Mouse (Mus musculus): ENCODE results near the gene Tm7sf2. TPM values are rescaled to one million over a fixed set of nuclear protein-coding genes. Genes with fewer than 3 reads are reported as not detected.

The Tm7sf2 gene
- polyA plus RNA-seq, 1 experiment from 2014 or later = 51.6 TPM

- H3K4me1 ChIP-seq (replicated peaks) = no peaks in the 10 kb centered on the region
- no peak for ATAC-seq (ENCODE audit: low FRiP score)
These were observed 37.5 kb downstream of the Tm7sf2 start for GRCm38 (mm10) chr19:6030520-6031280.

GRCm38 (mm10) chr19:6029426-6029825 is 38.7 kb downstream of the Tm7sf2 start:
- Histone ChIP-seq H3K27me3 (no peaks in the 10 kb centered on the region), H3K4me3 (no peak overlapping the region), H3K27ac (no peak overlapping the region), H3K9me3 (no peaks in the 10 kb centered on the region), H3K9ac (no peak overlapping the region), H3K36me3 (no peaks in the 10 kb centered on the region), H3K4me2 (no peak overlapping the region), H3K4me1 (replicated peaks) (no peaks in the 10 kb centered on the region)
- no peak for ATAC-seq (ENCODE audit: low FRiP score)
- WGBS = 81% methylated on average over 9 of the region's 9 CpGs

More at GRCm38 (mm10) chr19:6030520-6031280, 37.5 kb downstream of the Tm7sf2 start:
- H3K27ac ChIP-seq = no peak overlapping the region
- H3K36me3 ChIP-seq = no peaks in the 10 kb centered on the region
- H3K4me2 ChIP-seq = no peak overlapping the region
- H3K27me3 ChIP-seq = no peaks in the 10 kb centered on the region
- H3K9ac ChIP-seq = no peak overlapping the region
- no peaks in the 10 kb centered on the region for H3K9me3 ChIP-seq
- H3K4me3 ChIP-seq = no peak overlapping the region
- WGBS = 77% methylated on average over 14 of the region's 14 CpGs

GRCm38 (mm10) chr19:6028991-6029390 is 39.2 kb downstream of the Tm7sf2 start:
- Histone ChIP-seq H3K4me2 (no peak overlapping the region), H3K36me3 (no peaks in the 10 kb centered on the region), H3K27ac (no peak overlapping the region), H3K4me3 (no peak overlapping the region), H3K4me1 (replicated peaks) (no peaks in the 10 kb centered on the region), H3K9ac (no peak overlapping the region), H3K9me3 (no peaks in the 10 kb centered on the region), H3K27me3 (no peaks in the 10 kb centered on the region)
- no peak for ATAC-seq (ENCODE audit: low FRiP score)
- WGBS = 86% methylated on average over 6 of the region's 6 CpGs

- WGBS = 86% methylated on average over 7 of the region's 7 CpGs
- Histone ChIP-seq H3K9ac (no peak overlapping the region), H3K27me3 (no peaks in the 10 kb centered on the region), H3K9me3 (no peaks in the 10 kb centered on the region), H3K4me1 (replicated peaks) (no peaks in the 10 kb centered on the region), H3K4me2 (no peak overlapping the region), H3K4me3 (no peak overlapping the region), H3K27ac (no peak overlapping the region), H3K36me3 (no peaks in the 10 kb centered on the region)
- no peak for ATAC-seq (ENCODE audit: low FRiP score)
These were observed 44.2 kb downstream of the Tm7sf2 start for GRCm38 (mm10) chr19:6023930-6024329.

- H3K4me3 ChIP-seq = no peak overlapping the region
These were observed 45.1 kb downstream of the Tm7sf2 start for GRCm38 (mm10) chr19:6023059-6023458.

GRCm38 (mm10) chr19:6020276-6020675 is 47.9 kb downstream of the Tm7sf2 start:
- H3K4me3 ChIP-seq = no peak overlapping the region
- no peak overlapping the region for H3K9ac ChIP-seq
- no peak overlapping the region for H3K4me2 ChIP-seq
- WGBS = 62% methylated on average over 3 of the region's 3 CpGs
- no peak for ATAC-seq (ENCODE audit: low FRiP score)
- no peaks in the 10 kb centered on the region for H3K9me3 ChIP-seq
- H3K27me3 ChIP-seq = peaks cover 24% of the 10 kb centered on the region
- no peak overlapping the region for H3K27ac ChIP-seq
- peaks cover 12% of the 10 kb centered on the region for H3K4me1 ChIP-seq (replicated peaks)
- no peaks in the 10 kb centered on the region for H3K36me3 ChIP-seq

More at GRCm38 (mm10) chr19:6023059-6023458, 45.1 kb downstream of the Tm7sf2 start:
- no peaks in the 10 kb centered on the region for H3K36me3 ChIP-seq
- H3K9ac ChIP-seq = no peak overlapping the region
- 71% methylated on average over 8 of the region's 8 CpGs for WGBS
- no peak overlapping the region for H3K4me2 ChIP-seq
- H3K27me3 ChIP-seq = no peaks in the 10 kb centered on the region
- H3K4me1 ChIP-seq (replicated peaks) = no peaks in the 10 kb centered on the region
- no peak for ATAC-seq (ENCODE audit: low FRiP score)
- no peak overlapping the region for H3K27ac ChIP-seq
- H3K9me3 ChIP-seq = no peaks in the 10 kb centered on the region

- Histone ChIP-seq H3K9ac (no peak overlapping the region), H3K27me3 (peaks cover 43% of the 10 kb centered on the region), H3K36me3 (no peaks in the 10 kb centered on the region), H3K4me3 (no peak overlapping the region), H3K27ac (no peak overlapping the region), H3K9me3 (no peaks in the 10 kb centered on the region), H3K4me1 (replicated peaks) (peaks cover 22% of the 10 kb centered on the region), H3K4me2 (no peak overlapping the region)
- no peak for ATAC-seq (ENCODE audit: low FRiP score)
- WGBS = 31% methylated on average over 15 of the region's 15 CpGs
These were observed 49.8 kb downstream of the Tm7sf2 start for GRCm38 (mm10) chr19:6018142-6019089.

GRCm38 (mm10) chr19:6016532-6016931 is 51.6 kb downstream of the Tm7sf2 start:
- H3K9me3 ChIP-seq = no peaks in the 10 kb centered on the region
- H3K27ac ChIP-seq = no peak overlapping the region
- H3K9ac ChIP-seq = 0 out of 2 replicates have a peak overlapping the region, but pooled peaks have one; percentile 6
- peaks cover 46% of the 10 kb centered on the region for H3K27me3 ChIP-seq
- H3K4me3 ChIP-seq = no peak overlapping the region
- peaks cover 22% of the 10 kb centered on the region for H3K4me1 ChIP-seq (replicated peaks)
- no peak for ATAC-seq (ENCODE audit: low FRiP score)
- H3K4me2 ChIP-seq = no peak overlapping the region
- no peaks in the 10 kb centered on the region for H3K36me3 ChIP-seq
- 47% methylated on average over 7 of the region's 7 CpGs for WGBS

GRCm38 (mm10) chr19:6015511-6016315 is 52.5 kb downstream of the Tm7sf2 start, which contains the start of gene Capn1:
Gene Capn1, minus strand, starts transcription at chr19:6015897.
- H3K27ac ChIP-seq = no peak within 1 kb of the TSS
- WGBS = 3% methylated on average over 38 of the region's 40 CpGs
- peaks cover 46% of the 10 kb centered on the region for H3K27me3 ChIP-seq
- peaks cover 22% of the 10 kb centered on the region for H3K4me1 ChIP-seq (replicated peaks)
- no peaks in the 10 kb centered on the region for H3K9me3 ChIP-seq
- ATAC-seq (ENCODE audit: low FRiP score) = peak; percentile 77
- H3K4me3 ChIP-seq = peak within 1 kb of the TSS; percentile 50
- H3K9ac ChIP-seq = peak within 1 kb of the TSS; percentile 76
- peak within 1 kb of the TSS; percentile 80 for H3K4me2 ChIP-seq
- H3K36me3 ChIP-seq = no peaks in the 10 kb centered on the region

GRCm38 (mm10) chr19:6014991-6015510 is 53.1 kb downstream of the Tm7sf2 start:
- H3K9me3 ChIP-seq = no peaks in the 10 kb centered on the region
- no peak overlapping the region for H3K27ac ChIP-seq
- peak overlapping the region; percentile 50 for H3K4me3 ChIP-seq
- no peaks in the 10 kb centered on the region for H3K36me3 ChIP-seq
- ATAC-seq (ENCODE audit: low FRiP score) = peak; percentile 63
- under 1% methylated on average over 18 of the region's 18 CpGs for WGBS
- H3K9ac ChIP-seq = peak overlapping the region; percentile 76
- H3K4me1 ChIP-seq (replicated peaks) = peaks cover 22% of the 10 kb centered on the region
- H3K4me2 ChIP-seq = peak overlapping the region; percentile 80
- peaks cover 46% of the 10 kb centered on the region for H3K27me3 ChIP-seq

GRCm38 (mm10) chr19:6013691-6014090 is 54.5 kb downstream of the Tm7sf2 start:
- no peak overlapping the region for H3K27ac ChIP-seq
- H3K9ac ChIP-seq = no peak overlapping the region

More at GRCm38 (mm10) chr19:6013691-6014090, 54.5 kb downstream of the Tm7sf2 start:
- peaks cover 46% of the 10 kb centered on the region for H3K27me3 ChIP-seq
- H3K4me1 ChIP-seq (replicated peaks) = peaks cover 22% of the 10 kb centered on the region
- H3K4me2 ChIP-seq = no peak overlapping the region
- no peaks in the 10 kb centered on the region for H3K9me3 ChIP-seq
- ATAC-seq (ENCODE audit: low FRiP score) = no peak
- WGBS = 89% methylated on average over 10 of the region's 10 CpGs
- H3K4me3 ChIP-seq = no peak overlapping the region
- no peaks in the 10 kb centered on the region for H3K36me3 ChIP-seq
